Mouse (Mus musculus) hindbrain, embryonic 14.5 days (tissue): ENCODE measurements around the gene Pak6. TPM values are rescaled to one million over a fixed set of nuclear protein-coding genes. Genes with fewer than 3 reads are reported as not detected.
A peak's percentile ranks its signal among the peaks of the same experiment; 100 is the strongest.

Experiments used
- ATAC-seq: fragments of 200-750 bp; cut with Nextera tagmentation; 2 replicates; pipeline ENCODE4 v1.8.0; 2017; ENCODE audit warnings: moderate number of reproducible peaks, mild to moderate bottlenecking, moderate TSS enrichment, moderate library complexity; ENCODE audit not compliant: low FRiP score
- DNase-seq: peaks from one replicate; pipeline ENCODE4 v3.0.0-alpha.2; 2015; ENCODE audit warnings: low spot score
- H3K27ac ChIP-seq: fragments of 300-500 bp; sonication (generic); 2 replicates; pipeline ENCODE4 v1.5.1; 2014; ENCODE audit warnings: mild to moderate bottlenecking, moderate library complexity
- H3K27me3 ChIP-seq: fragments of 300-500 bp; sonication (generic); 2 replicates; pipeline ENCODE4 v1.6.1; 2014; ENCODE audit warnings: mild to moderate bottlenecking, low read length, mixed read lengths; ENCODE audit not compliant: control insufficient read depth, insufficient read depth
- H3K36me3 ChIP-seq: fragments of 300-500 bp; sonication (generic); replicated peaks from 2 replicates; pipeline ENCODE4 v1.6.1; 2014; ENCODE audit not compliant: control insufficient read depth, insufficient read depth
- H3K4me1 ChIP-seq: fragments of 300-500 bp; sonication (generic); replicated peaks from 2 replicates; pipeline ENCODE4 v1.6.1; 2014; ENCODE audit warnings: antibody characterized with exemption, low read length, mixed read lengths; ENCODE audit not compliant: control insufficient read depth, insufficient read depth
- H3K4me2 ChIP-seq: fragments of 300-500 bp; sonication (generic); replicated peaks from 2 replicates; pipeline ENCODE4 v1.6.1; 2014; ENCODE audit warnings: mild to moderate bottlenecking, moderate library complexity
- H3K4me3 ChIP-seq: fragments of 300-500 bp; sonication (generic); replicated peaks from 2 replicates; pipeline ENCODE4 v1.5.1; 2014; ENCODE audit warnings: mild to moderate bottlenecking, low read length
- H3K9ac ChIP-seq: fragments of 300-500 bp; sonication (generic); 2 replicates; pipeline ENCODE4 v1.6.1; 2014
- H3K9me3 ChIP-seq: fragments of 300-500 bp; sonication (generic); 2 replicates; pipeline ENCODE4 v1.6.1; 2016; ENCODE audit warnings: low read length; ENCODE audit not compliant: control insufficient read depth
- WGBS: fragments of 180-500 bp; shearing (Covaris S2); extraction: QIAGEN DNeasy Blood & Tissue Kit; methylation state at CpG from one replicate; pipeline ENCODE4 v1.1.7; 2014; 5-methylcytosine and 5-hydroxymethylcytosine counted together
- polyA plus RNA-seq: library from polyadenylated mRNA; unstranded; fragments of >200 nt; fragmentation: Nextera tagmentation; extraction: Ambion mirVana; gene quantifications from 2 replicates; pipeline ENCODE4 v1.2.1, GENCODE M21; 2014

The Pak6 gene
- polyA plus RNA-seq, 1 experiment from 2014 or later = 39.9 TPM

DNA sequence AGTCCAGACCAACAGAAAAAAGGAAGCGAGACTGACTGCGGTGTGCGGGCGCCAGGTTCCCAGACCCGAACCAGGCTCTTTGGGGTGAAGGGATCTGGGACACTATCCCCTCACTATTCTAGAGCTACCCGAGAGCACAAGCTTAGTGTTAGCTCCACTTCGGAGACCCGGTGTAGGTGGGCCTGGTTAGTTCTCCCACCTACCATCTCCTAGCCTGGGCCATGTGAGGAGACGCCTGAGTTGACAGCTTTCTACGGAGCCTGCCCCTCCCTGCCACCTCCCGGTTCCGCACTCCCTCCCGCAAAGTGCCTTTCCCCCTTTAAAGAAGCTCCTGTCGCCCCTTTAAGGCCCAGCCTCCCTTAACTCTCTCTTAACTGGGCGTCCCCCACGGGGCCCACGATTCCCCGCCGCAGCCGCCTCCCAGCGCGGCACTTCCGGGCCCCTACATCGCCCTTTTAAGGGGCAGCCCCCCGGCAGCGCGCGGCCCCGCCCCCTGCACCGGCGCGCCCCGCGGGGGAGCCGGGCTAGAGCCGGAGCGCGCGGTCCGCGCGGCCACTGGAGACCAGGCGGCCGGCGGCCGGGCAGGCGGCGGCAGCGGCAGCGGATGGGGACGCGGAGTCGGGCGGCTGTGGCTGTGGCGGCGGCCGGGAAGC, 82.3 kb downstream of the Pak6 start, which contains the start of gene Inafm2:
TSS of gene Inafm2 (plus strand) at position 527 of the 653 bp plus-strand sequence.
- no peaks in the 10 kb centered on the region for H3K9me3 ChIP-seq

DNA sequence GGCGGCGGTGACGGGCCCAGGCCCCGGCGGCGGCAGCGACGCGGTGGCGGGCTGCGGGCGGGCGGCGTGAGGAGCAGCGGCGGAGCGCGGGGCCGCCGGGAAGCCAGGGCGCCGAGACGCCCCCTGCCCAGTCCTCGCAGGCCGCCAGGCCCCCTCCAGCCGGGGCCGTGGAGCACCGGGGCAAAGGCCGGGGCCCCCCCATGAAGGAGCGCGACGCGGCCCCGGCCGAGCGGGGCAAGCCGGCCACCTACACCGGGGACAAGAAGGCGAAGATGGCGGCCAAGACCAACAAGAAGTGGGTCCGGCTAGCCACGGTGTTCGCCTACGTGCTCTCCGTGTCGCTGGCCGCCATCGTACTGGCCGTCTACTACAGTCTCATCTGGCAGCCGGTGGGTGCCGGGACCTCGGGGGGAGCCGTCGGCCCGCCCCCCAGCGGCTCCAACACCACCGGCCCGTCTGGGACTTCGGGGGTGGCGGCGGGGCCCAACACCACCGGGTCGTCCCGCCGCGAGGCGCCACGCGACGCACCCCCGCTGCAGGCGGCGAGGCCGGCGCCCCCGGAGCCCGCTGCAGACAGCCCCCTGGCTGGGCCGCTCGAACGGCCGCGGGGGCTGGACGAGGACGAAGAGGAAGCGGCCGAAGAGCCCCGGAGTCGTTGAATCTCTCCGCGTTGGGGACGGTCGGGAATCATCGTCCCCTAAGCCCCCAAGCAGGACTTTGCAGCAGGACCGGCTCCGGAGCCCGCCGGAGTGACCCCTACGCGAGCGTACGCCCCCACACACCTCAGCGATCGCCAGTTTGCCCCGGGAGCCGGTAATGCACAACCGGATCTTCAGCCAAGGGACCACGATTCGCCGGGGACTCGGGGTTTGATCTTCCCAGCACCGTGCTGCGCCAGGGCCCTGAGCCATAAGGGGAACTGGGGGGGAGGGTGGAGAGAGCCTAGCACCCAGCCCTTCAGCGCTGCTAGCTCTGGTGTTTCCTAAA, 83.1 kb downstream of the Pak6 start:
- no peak for DNase-seq
- H3K27me3 ChIP-seq = peaks cover 4% of the 10 kb centered on the region; the same call in 1 of the 2 replicates
- H3K4me2 ChIP-seq = peak overlapping the region; percentile 84
- no peaks in the 10 kb centered on the region for H3K9me3 ChIP-seq
- peak; percentile 36 for ATAC-seq
- peak overlapping the region; percentile 94 for H3K9ac ChIP-seq
- peak overlapping the region; percentile 89 for H3K4me3 ChIP-seq
- H3K36me3 ChIP-seq = no peaks in the 10 kb centered on the region
- under 1% methylated on average over 100 of the region's 113 CpGs for WGBS
- peaks cover 48% of the 10 kb centered on the region for H3K4me1 ChIP-seq
- peak overlapping the region; percentile 75 for H3K27ac ChIP-seq

More for the DNA sequence above, 82.3 kb downstream of the Pak6 start, which contains the start of gene Inafm2:
- H3K27me3 ChIP-seq = peaks cover 4% of the 10 kb centered on the region; the same call in 1 of the 2 replicates
- ATAC-seq (peak; percentile 93), DNase-seq (peak; percentile 89)
- 1% methylated on average over 31 of the region's 57 CpGs for WGBS
- peak within 1 kb of the TSS; percentile 89 for H3K4me3 ChIP-seq
- H3K27ac ChIP-seq = peak within 1 kb of the TSS; percentile 75
- H3K4me2 ChIP-seq = peak within 1 kb of the TSS; percentile 84
- peaks cover 43% of the 10 kb centered on the region for H3K4me1 ChIP-seq
- peak within 1 kb of the TSS; percentile 94 for H3K9ac ChIP-seq
- no peaks in the 10 kb centered on the region for H3K36me3 ChIP-seq

GRCm38 (mm10) chr2:118747301-118747960, 84.3 kb downstream of the Pak6 start:
- ATAC-seq = no peak
- H3K27ac ChIP-seq = no peak overlapping the region

More at GRCm38 (mm10) chr2:118747301-118747960, 84.3 kb downstream of the Pak6 start:
- no peaks in the 10 kb centered on the region for H3K9me3 ChIP-seq
- peaks cover 48% of the 10 kb centered on the region for H3K4me1 ChIP-seq
- H3K4me2 ChIP-seq = peak overlapping the region; percentile 84
- 38% methylated on average over 10 of the region's 10 CpGs for WGBS
- no peaks in the 10 kb centered on the region for H3K36me3 ChIP-seq
- peaks cover 4% of the 10 kb centered on the region; the same call in 1 of the 2 replicates for H3K27me3 ChIP-seq
- peak; percentile 58 for DNase-seq
- H3K9ac ChIP-seq = peak overlapping the region; percentile 94
- H3K4me3 ChIP-seq = peak overlapping the region; percentile 89

Other genes starting within 250 kb of the Pak6 start
- gene Srp14, start 183.6 kb upstream of the Pak6 start, polyA plus RNA-seq = 298 and 339 TPM in 2 replicates
- gene Bmf, start 113.6 kb upstream of the Pak6 start, polyA plus RNA-seq = 3.3 and 3.8 TPM in 2 replicates
- gene Bub1b, start 65.1 kb upstream of the Pak6 start, polyA plus RNA-seq = 11.8 and 15.6 TPM in 2 replicates
- not detected in 2 replicates for gene Ankrd63, start 40.7 kb downstream of the Pak6 start, polyA plus RNA-seq
- gene Plcb2, start 65.1 kb downstream of the Pak6 start, polyA plus RNA-seq = 0.54 and 0.69 TPM in 2 replicates
- gene Inafm2, start 82.5 kb downstream of the Pak6 start, polyA plus RNA-seq = 29.5 and 30.6 TPM in 2 replicates
- gene Ccdc9b, start 99.4 kb downstream of the Pak6 start, polyA plus RNA-seq = 0.48 and 0.87 TPM in 2 replicates
- not detected in 2 replicates for gene Phgr1, start 109.5 kb downstream of the Pak6 start, polyA plus RNA-seq
- 65.8 and 79.2 TPM in 2 replicates for gene Disp2, start 116.4 kb downstream of the Pak6 start, polyA plus RNA-seq
- gene Knstrn, start 150.7 kb downstream of the Pak6 start, polyA plus RNA-seq = 16.1 and 25.1 TPM in 2 replicates
- gene Ivd, start 198.7 kb downstream of the Pak6 start, polyA plus RNA-seq = 36.4 and 38.1 TPM in 2 replicates
- 2.0 and 2.7 TPM in 2 replicates for gene Bahd1, start 237.1 kb downstream of the Pak6 start, polyA plus RNA-seq